Mouse (Mus musculus) CH12.LX (cell line): Measurements from ENCODE around the gene Fgfrl1. TPM values are rescaled to one million over a fixed set of nuclear protein-coding genes. Genes with fewer than 3 reads are reported as not detected.

Experiments used
- DNase-seq: peaks from one replicate; pipeline ENCODE4 v3.0.0-alpha.2; 2013; ENCODE audit errors: extremely low read depth
- H3K27ac ChIP-seq: 2 replicates; pipeline ENCODE4 v1.5.1; 2012; ENCODE audit warnings: low read depth, mild to moderate bottlenecking, control low read depth, moderate library complexity; ENCODE audit not compliant: insufficient read depth
- H3K27me3 ChIP-seq: replicated peaks from 2 replicates; pipeline ENCODE3; 2012; ENCODE audit warnings: inconsistent platforms
- H3K36me3 ChIP-seq, 2 experiments: replicated peaks in 1 of 2; 2 replicates each; pipeline versions ENCODE3 to v1.6.1; 2012; ENCODE audit warnings: inconsistent platforms in 1 of 2, low read length in 1 of 2, mild to moderate bottlenecking in 1 of 2, mixed read lengths in 1 of 2, moderate library complexity in 1 of 2; ENCODE audit not compliant: control insufficient read depth in 1 of 2, insufficient read depth in 1 of 2
- H3K4me1 ChIP-seq, 2 experiments: 2 replicates each; pipeline ENCODE4 v1.6.1; 2012; ENCODE audit warnings: inconsistent platforms in 1 of 2, moderate library complexity in 1 of 2; ENCODE audit not compliant: insufficient read depth in 2 of 2, control insufficient read depth in 1 of 2
- H3K4me2 ChIP-seq: 2 replicates; pipeline ENCODE4 v1.6.1; 2012; ENCODE audit warnings: low read depth, mild to moderate bottlenecking, control low read depth; ENCODE audit not compliant: poor library complexity, insufficient read depth, severe bottlenecking
- H3K4me3 ChIP-seq, 3 experiments: fragments of 150-350 bp in 1 of 3; sonication (generic) in 1 of 3; replicated peaks in 1 of 3; 2 replicates each; pipeline versions ENCODE3 to v1.5.1; 2011 to 2012; ENCODE audit warnings: low read depth in 2 of 3, low read length in 2 of 3, mild to moderate bottlenecking in 2 of 3, moderate library complexity in 2 of 3, control low read depth in 1 of 3, improper control_type of control experiment in 1 of 3, inconsistent platforms in 1 of 3, mixed read lengths in 1 of 3; ENCODE audit not compliant: poor library complexity in 1 of 3
- H3K79me2 ChIP-seq: replicated peaks from 2 replicates; pipeline ENCODE4 v1.6.1; 2012; ENCODE audit warnings: mild to moderate bottlenecking, moderate library complexity; ENCODE audit not compliant: control insufficient read depth, poor library complexity, insufficient read depth, severe bottlenecking; ENCODE audit errors: extremely low read depth
- H3K9ac ChIP-seq: 2 replicates; pipeline ENCODE4 v1.6.1; 2012; ENCODE audit warnings: low read depth, mild to moderate bottlenecking, control low read depth, moderate library complexity; ENCODE audit not compliant: insufficient read depth
- H3K9me3 ChIP-seq: replicated peaks from 2 replicates; pipeline ENCODE3; 2012; ENCODE audit warnings: low read length, inconsistent platforms, mixed read lengths
- BHLHE40 ChIP-seq: IDR thresholded peaks from 2 replicates; pipeline ENCODE4 v1.6.1; 2011; ENCODE audit warnings: mild to moderate bottlenecking, low read depth, low read length, improper control_type of control experiment
- CHD2 ChIP-seq: IDR thresholded peaks from 2 replicates; pipeline ENCODE4 v1.6.1; 2011; ENCODE audit warnings: low read length, improper control_type of control experiment
- CTCF ChIP-seq, 2 experiments: IDR thresholded peaks in 1 of 2; conservative IDR thresholded peaks in 1 of 2; 2 replicates each; pipeline ENCODE4 v1.5.1; 2011 to 2012; ENCODE audit warnings: low read depth in 2 of 2, low read length in 2 of 2, improper control_type of control experiment in 1 of 2, inconsistent platforms in 1 of 2, mild to moderate bottlenecking in 1 of 2, moderate library complexity in 1 of 2
- ELF1 ChIP-seq: IDR thresholded peaks from 2 replicates; pipeline ENCODE4 v1.6.1; 2014; ENCODE audit warnings: low read depth, mild to moderate bottlenecking, inconsistent platforms, low read length, improper control_type of control experiment
- JUN ChIP-seq: IDR thresholded peaks from 2 replicates; pipeline ENCODE4 v1.6.1; 2011; ENCODE audit warnings: low read depth, mild to moderate bottlenecking, low read length, improper control_type of control experiment, moderate library complexity; ENCODE audit not compliant: insufficient read depth
- KAT2A ChIP-seq: IDR thresholded peaks from 2 replicates; pipeline ENCODE4 v1.6.1; 2012; ENCODE audit warnings: low read length, improper control_type of control experiment, inconsistent platforms; ENCODE audit not compliant: insufficient replicate concordance
- MAX ChIP-seq: IDR thresholded peaks from 2 replicates; pipeline ENCODE4 v1.6.1; 2011; ENCODE audit warnings: low read length, improper control_type of control experiment
- MAZ ChIP-seq: IDR thresholded peaks from 2 replicates; pipeline ENCODE4 v1.6.1; 2012; ENCODE audit warnings: low read depth, mild to moderate bottlenecking, inconsistent platforms, low read length, improper control_type of control experiment, moderate library complexity
- MEF2A ChIP-seq: IDR thresholded peaks from 2 replicates; pipeline ENCODE4 v1.6.1; 2014; ENCODE audit warnings: low read depth, mild to moderate bottlenecking, inconsistent platforms, low read length, improper control_type of control experiment, borderline replicate concordance
- MYC ChIP-seq: IDR thresholded peaks from 2 replicates; pipeline ENCODE4 v1.6.1; 2011; ENCODE audit warnings: low read depth, mild to moderate bottlenecking, improper control_type of control experiment, low read length
- NELFE ChIP-seq: IDR thresholded peaks from 2 replicates; pipeline ENCODE4 v1.6.1; 2011; ENCODE audit warnings: low read depth, low read length, improper control_type of control experiment
- POLR2A ChIP-seq: IDR thresholded peaks from 2 replicates; pipeline ENCODE4 v1.6.1; 2011; ENCODE audit warnings: low read depth, mild to moderate bottlenecking, improper control_type of control experiment, low read length
- POLR2AphosphoS2 ChIP-seq: IDR thresholded peaks from 2 replicates; pipeline ENCODE4 v1.6.1; 2011; ENCODE audit warnings: low read depth, low read length, improper control_type of control experiment
- RCOR1 ChIP-seq: conservative IDR thresholded peaks from 2 replicates; pipeline ENCODE4 v1.6.1; 2012; ENCODE audit warnings: low read depth, mild to moderate bottlenecking, inconsistent platforms, low read length, improper control_type of control experiment
- SIN3A ChIP-seq: IDR thresholded peaks from 2 replicates; pipeline ENCODE4 v1.6.1; 2012; ENCODE audit warnings: low read length, improper control_type of control experiment, inconsistent platforms
- SMC3 ChIP-seq: IDR thresholded peaks from 2 replicates; pipeline ENCODE4 v1.6.1; 2011; ENCODE audit warnings: low read depth, low read length, improper control_type of control experiment
- TBP ChIP-seq: conservative IDR thresholded peaks from 2 replicates; pipeline ENCODE4 v1.6.1; 2011; ENCODE audit warnings: low read depth, low read length, improper control_type of control experiment
- TCF12 ChIP-seq: IDR thresholded peaks from 2 replicates; pipeline ENCODE4 v1.6.1; 2014; ENCODE audit warnings: low read depth, mild to moderate bottlenecking, inconsistent platforms, low read length, improper control_type of control experiment
- UBTF ChIP-seq: IDR thresholded peaks from 2 replicates; pipeline ENCODE4 v1.6.1; 2012; ENCODE audit warnings: low read depth, mild to moderate bottlenecking, inconsistent platforms, low read length, improper control_type of control experiment, moderate library complexity
- ZKSCAN1 ChIP-seq: IDR thresholded peaks from 2 replicates; pipeline ENCODE4 v1.6.1; 2012; ENCODE audit warnings: low read depth, inconsistent platforms, low read length, improper control_type of control experiment, borderline replicate concordance
- ZNF384 ChIP-seq: IDR thresholded peaks from 2 replicates; pipeline ENCODE4 v1.6.1; 2012; ENCODE audit warnings: low read depth, low read length, improper control_type of control experiment, inconsistent platforms
- dilution Hi-C: fragments of 300-500 bp; cut with MboI; formaldehyde crosslinking; loops from 2 replicates; pipeline ENCODE4 v1.14.3; 2020; ENCODE audit warnings: low sequenced_read_pairs; ENCODE audit not compliant: extremely low pct_unique_long_range_greater_than_20kb, extremely low pct_ligation_motif_present
- in situ Hi-C: fragments of 300-500 bp; cut with MboI; formaldehyde crosslinking; loops from 3 replicates; pipeline ENCODE4 v1.14.3; 2019; ENCODE audit warnings: low sequenced_read_pairs, low pct_ligation_motif_present, low pct_unique_long_range_greater_than_20kb, mixed read lengths
- polyA plus RNA-seq: library from polyadenylated mRNA; unstranded; fragments of >175 nt; gene quantifications from 2 replicates; pipeline ENCODE4 v1.2.1, GENCODE M21; 2012; ENCODE audit warnings: low read depth; ENCODE audit not compliant: insufficient read length
- total RNA-seq, 2 experiments: library from RNA; depleted of rRNA; stranded (reverse); fragments of 300-350 nt in 1 of 2; fragments of >200 nt in 1 of 2; gene quantifications; 2 replicates each; pipeline ENCODE4 v1.2.3; 2012 to 2014

Fgfrl1 gene
- total and polyA plus RNA-seq, 3 experiments, result 0.17 to 0.64 (median 0.26) TPM

DNA sequence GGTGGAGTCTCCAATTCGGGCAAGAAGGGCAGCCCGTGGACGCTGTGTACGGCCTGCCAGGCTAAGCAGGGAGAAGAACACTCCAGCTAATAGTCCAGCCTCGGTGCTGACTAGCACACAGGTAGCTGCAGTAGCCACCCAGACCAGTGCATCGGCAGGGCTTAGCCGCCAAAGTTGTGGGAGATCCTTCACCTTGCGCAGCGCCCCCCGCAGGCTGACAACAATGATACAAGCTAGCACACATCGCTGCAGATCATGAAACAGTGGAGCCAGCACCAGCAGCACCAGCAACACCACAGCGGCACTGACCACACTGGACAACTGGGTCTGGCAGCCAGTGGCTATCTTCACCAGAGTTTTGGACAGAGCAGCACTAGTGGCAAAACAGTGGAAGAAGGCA, 20.4 kb upstream of the Fgfrl1 start:
- Histone ChIP-seq H3K27me3 (no peaks in the 10 kb centered on the region), H3K9ac (no peak overlapping the region), H3K4me3 (no peak overlapping the region), H3K79me2 (no peaks in the 10 kb centered on the region), H3K4me1 (peaks cover 2 to 31% of the 10 kb centered on the region in 2 experiments), H3K36me3 (peaks cover 13 to 44% of the 10 kb centered on the region in 2 experiments), H3K4me2 (no peak overlapping the region), H3K27ac (no peak overlapping the region), H3K9me3 (no peaks in the 10 kb centered on the region)
- dilution Hi-C loops, result no loop called here
- peak in 1 of 2 experiments; percentile 22; a peak in 2 of 4 replicates for TF ChIP-seq CTCF (conservative IDR thresholded peaks at IDR 0.05 in 1 of 2, IDR thresholded peaks at IDR 0.05 in 1 of 2; ENCODE audit: low read depth in 2 of 2, low read length in 2 of 2)
- TF ChIP-seq ZKSCAN1, result no peak
- in situ Hi-C loops, result loop anchor here (25.0 kb wide), 1 partner anchor 234 kb away; the partner anchor contains the start of genes Atp5k and Mfsd7a
- DNase-seq, result no peak

DNA sequence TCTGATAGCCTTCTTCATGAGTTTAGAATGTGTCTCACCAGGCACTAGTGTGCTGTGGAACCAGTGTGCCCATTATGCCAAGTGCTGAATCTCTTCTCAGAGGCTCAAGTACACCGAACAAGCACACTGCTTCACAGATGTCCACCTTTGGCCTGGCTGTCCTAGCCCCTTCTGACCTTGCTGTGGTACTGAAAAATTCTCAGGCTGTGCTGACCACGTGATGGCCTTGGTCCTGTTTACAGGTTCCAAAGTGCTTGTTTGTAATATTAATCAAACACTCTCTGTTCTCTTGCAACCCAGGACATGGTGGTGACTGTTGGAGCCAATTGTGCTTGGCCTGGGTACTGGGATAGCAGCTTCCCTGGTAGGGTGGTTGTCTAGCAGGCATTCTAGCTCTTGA, 17.6 kb upstream of the Fgfrl1 start:
- H3K9ac ChIP-seq, result no peak overlapping the region
- no peak overlapping the region for H3K4me2 ChIP-seq
- in situ Hi-C loops, result loop anchor here (25.0 kb wide), 1 partner anchor 237 kb away; the partner anchor contains the start of genes Atp5k and Mfsd7a
- dilution Hi-C loops, result no loop called here
- H3K9me3 ChIP-seq, result no peaks in the 10 kb centered on the region
- no peaks in the 10 kb centered on the region for H3K79me2 ChIP-seq
- TF ChIP-seq UBTF (no peak), NELFE (no peak), CHD2 (no peak), KAT2A (no peak), ZNF384 (no peak), POLR2A (no peak), MYC (no peak), SMC3 (no peak), MEF2A (no peak), TBP (no peak), TCF12 (no peak)
- peaks cover 2 to 15% of the 10 kb centered on the region in 2 experiments for H3K4me1 ChIP-seq
- H3K27ac ChIP-seq, result no peak overlapping the region
- H3K4me3 ChIP-seq, result no peak overlapping the region
- DNase-seq, result no peak
- peaks cover 13 to 54% of the 10 kb centered on the region in 2 experiments for H3K36me3 ChIP-seq
- no peaks in the 10 kb centered on the region for H3K27me3 ChIP-seq

DNA sequence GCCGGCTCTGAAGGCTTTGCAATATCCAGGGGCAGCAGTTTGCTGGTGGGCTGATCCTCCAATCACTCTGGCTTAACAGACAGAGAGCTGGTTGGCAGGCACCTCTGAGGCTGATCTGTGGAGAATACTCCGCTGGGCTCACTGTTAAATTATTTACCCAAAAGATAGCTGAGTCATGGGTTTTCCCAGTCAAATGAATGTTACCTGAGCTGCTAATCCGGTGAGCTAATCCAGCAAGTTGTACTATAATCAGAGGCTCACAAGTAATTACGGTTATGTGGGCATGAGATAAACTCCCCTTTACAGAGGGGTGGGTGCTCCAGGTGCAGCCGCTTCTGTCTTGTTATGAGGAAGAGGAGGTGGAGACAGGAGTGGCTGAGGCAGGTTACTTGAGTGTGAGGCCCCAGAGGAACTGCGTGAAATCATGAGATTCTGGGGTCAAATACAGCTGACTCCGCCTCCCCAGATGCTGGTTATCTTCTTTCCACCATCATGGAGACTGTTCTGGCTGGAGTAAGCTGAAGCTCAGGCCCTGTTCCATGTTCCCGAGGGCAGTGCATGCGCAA, 16.8 kb upstream of the Fgfrl1 start, which contains the start of gene Slc26a1:
Slc26a1 (minus strand) TSS at position 319 of the 566 bp plus-strand sequence.
- dilution Hi-C loops, result no loop called here
- Histone ChIP-seq H3K27me3 (no peaks in the 10 kb centered on the region), H3K4me3 (no peak within 1 kb of the TSS), H3K79me2 (no peaks in the 10 kb centered on the region), H3K4me2 (no peak within 1 kb of the TSS), H3K36me3 (peaks cover 13 to 58% of the 10 kb centered on the region in 2 experiments)
- TF ChIP-seq MAZ (no peak), ZKSCAN1 (no peak), ELF1 (no peak), POLR2AphosphoS2 (no peak), RCOR1 (no peak), SIN3A (no peak), BHLHE40 (no peak), JUN (no peak), MAX (no peak)
- TF ChIP-seq, all 38 proteins: peak for 0
- no peak for DNase-seq
- Histone ChIP-seq H3K9ac (no peak within 1 kb of the TSS), H3K9me3 (no peaks in the 10 kb centered on the region), H3K27ac (no peak within 1 kb of the TSS), H3K4me1 (peaks cover 0 to 8% of the 10 kb centered on the region in 2 experiments; a peak in 2 of 4 replicates)
- in situ Hi-C loops, result no loop called here
